19 mouse cellular contexts compared by ENCODE assay signal in genomic region chrX:166725761-166726503, GRCm38 (mm10).
A peak's percentile ranks its signal among the peaks of the same experiment; 100 is the strongest.
DNase-seq lines count a peak whose midpoint lies in the region; ATAC-seq and TF ChIP-seq lines count a peak whose summit lies in the region.
"Had no signal": no experiment of that assay in that cellular context is flagged by ENCODE, and none has a peak within 500 bp of the region (broad histone marks: within the 10 kb centered on the region; RNA-seq: fewer than 3 reads in every experiment).

No protein-coding gene starts in this region.

- DNase-seq in forebrain, embryonic 14.5 days (ENCODE audit: low spot score) = peak; percentile 33
- no peak for DNase-seq in forebrain, embryonic 10.5 days (ENCODE audit: extremely low spot score, low spot score)
- no peak for DNase-seq in limb, embryonic 10.5 days (ENCODE audit: low spot score)
- DNase-seq in brain, embryonic 14.5 days (ENCODE audit: low read depth) = peak; percentile 56
- DNase-seq in embryo, embryonic 11 days = no peak
- DNase-seq: adrenal gland, adult 2 months; adrenal gland, postnatal 36 days; cerebellum, adult 11 months; cerebellum, adult 9-10 months; cerebellum, postnatal 36 days; forebrain, postnatal 0 days; gastrocnemius, adult 2 months; gastrocnemius, postnatal 25 days had no signal

- H3K27me3 ChIP-seq in forebrain, embryonic 14.5 days (replicated peaks; ENCODE audit: control insufficient read depth, insufficient read depth, low read length) = no peaks in the 10 kb centered on the region
- H3K27me3 ChIP-seq in forebrain, embryonic 10.5 days (ENCODE audit: poor library complexity, severe bottlenecking) = peaks cover 100% of the 10 kb centered on the region
- peaks cover 26% of the 10 kb centered on the region for H3K27me3 ChIP-seq in limb, embryonic 12.5 days
- peaks cover 95% of the 10 kb centered on the region for H3K27me3 ChIP-seq in limb, embryonic 10.5 days (ENCODE audit: low read depth, poor library complexity, severe bottlenecking)
- H3K27me3 ChIP-seq: CH12.LX; heart, embryonic 12.5 days had no signal

- no peak for TF ChIP-seq CTCF in brain, embryonic 14.5 days (IDR thresholded peaks at IDR 0.05; ENCODE audit: borderline replicate concordance, extremely low read depth, insufficient read depth, insufficient read length)

- no peak for ATAC-seq in forebrain, embryonic 14.5 days
- ATAC-seq in limb, embryonic 12.5 days (ENCODE audit: insufficient number of reproducible peaks, insufficient read depth, low FRiP score, low TSS enrichment, low read depth) = no peak
- ATAC-seq: forebrain, postnatal 0 days; inflammation-experienced regulatory T-cells, adult 6 months had no signal

- H3K4me3 ChIP-seq in forebrain, embryonic 14.5 days (ENCODE audit: low read depth, low read length) = no peak overlapping the region
- no peak overlapping the region for H3K4me3 ChIP-seq in forebrain, embryonic 10.5 days
- H3K4me3 ChIP-seq in limb, embryonic 12.5 days (replicated peaks) = no peak overlapping the region
- no peak overlapping the region for H3K4me3 ChIP-seq in limb, embryonic 10.5 days
- H3K4me3 ChIP-seq: forebrain, embryonic 12.5 days; gastrocnemius, adult 2 months; heart, embryonic 12.5 days; hindbrain, embryonic 15.5 days had no signal

- H3K4me1 ChIP-seq in forebrain, embryonic 14.5 days (ENCODE audit: control insufficient read depth, insufficient read depth, low read length) = no peaks in the 10 kb centered on the region
- H3K4me1 ChIP-seq in forebrain, embryonic 10.5 days = peaks cover 19% of the 10 kb centered on the region
- no peaks in the 10 kb centered on the region for H3K4me1 ChIP-seq in limb, embryonic 12.5 days (replicated peaks)
- no peaks in the 10 kb centered on the region for H3K4me1 ChIP-seq in limb, embryonic 10.5 days
- H3K4me1 ChIP-seq: heart, embryonic 12.5 days; hindbrain, embryonic 15.5 days had no signal

- H3K36me3 ChIP-seq in forebrain, embryonic 14.5 days (ENCODE audit: control insufficient read depth, insufficient read depth, low read length) = no peaks in the 10 kb centered on the region
- H3K36me3 ChIP-seq in forebrain, embryonic 10.5 days (replicated peaks) = no peaks in the 10 kb centered on the region
- no peaks in the 10 kb centered on the region for H3K36me3 ChIP-seq in limb, embryonic 12.5 days
- H3K36me3 ChIP-seq in limb, embryonic 10.5 days = no peaks in the 10 kb centered on the region
- H3K36me3 ChIP-seq: forebrain, embryonic 12.5 days; heart, embryonic 12.5 days; hindbrain, embryonic 15.5 days had no signal

- H3K9ac ChIP-seq in forebrain, embryonic 14.5 days (ENCODE audit: low read length) = no peak overlapping the region
- H3K9ac ChIP-seq in limb, embryonic 12.5 days (replicated peaks) = no peak overlapping the region
- H3K9ac ChIP-seq: forebrain, embryonic 12.5 days; forebrain, postnatal 0 days; heart, embryonic 12.5 days; hindbrain, embryonic 15.5 days had no signal

- 57% methylated on average over 6 of the region's 6 CpGs for WGBS in forebrain, embryonic 14.5 days
- WGBS in forebrain, embryonic 10.5 days = 62% methylated on average over 6 of the region's 6 CpGs
- 65% methylated on average over 6 of the region's 6 CpGs for WGBS in limb, embryonic 12.5 days
- 88% methylated on average over 6 of the region's 6 CpGs for WGBS in limb, embryonic 10.5 days

- H3K27ac ChIP-seq in forebrain, embryonic 14.5 days (ENCODE audit: low read depth, low read length) = no peak overlapping the region
- H3K27ac ChIP-seq in forebrain, embryonic 10.5 days = no peak overlapping the region
- H3K27ac ChIP-seq in limb, embryonic 12.5 days = 0 out of 2 replicates have a peak overlapping the region, but pooled peaks have one; percentile 2
- no peak overlapping the region for H3K27ac ChIP-seq in limb, embryonic 10.5 days
- H3K27ac ChIP-seq: forebrain, embryonic 12.5 days; gastrocnemius, adult 2 months; hindbrain, embryonic 15.5 days had no signal

- no peak for TF ChIP-seq POLR2A in brain, embryonic 14.5 days (IDR thresholded peaks at IDR 0.05; ENCODE audit: borderline replicate concordance, extremely low read depth, insufficient read depth, insufficient read length, poor library complexity, severe bottlenecking)

- no peak overlapping the region for H3K4me2 ChIP-seq in forebrain, embryonic 14.5 days (ENCODE audit: low read length)
- H3K4me2 ChIP-seq in limb, embryonic 12.5 days = no peak overlapping the region
- H3K4me2 ChIP-seq: forebrain, embryonic 12.5 days; heart, embryonic 12.5 days; hindbrain, embryonic 15.5 days had no signal

- no peaks in the 10 kb centered on the region for H3K9me3 ChIP-seq in forebrain, embryonic 14.5 days (replicated peaks; ENCODE audit: control insufficient read depth, low read length)
- no peaks in the 10 kb centered on the region for H3K9me3 ChIP-seq in forebrain, embryonic 10.5 days
- H3K9me3 ChIP-seq in limb, embryonic 12.5 days = no peaks in the 10 kb centered on the region
- H3K9me3 ChIP-seq in limb, embryonic 10.5 days (replicated peaks) = no peaks in the 10 kb centered on the region
- H3K9me3 ChIP-seq: forebrain, embryonic 12.5 days; heart, embryonic 12.5 days; hindbrain, embryonic 15.5 days had no signal

Comparison
In these comparisons a context has a peak if more than half of its experiments do, and no peak if none do; other contexts are left out.
1. DNase-seq: peak in forebrain, embryonic 14.5 days (single experiment) and brain, embryonic 14.5 days (single experiment); none in forebrain, embryonic 10.5 days (single experiment), limb, embryonic 10.5 days (single experiment) and embryo, embryonic 11 days (single experiment).